Mouse (Mus musculus): ENCODE measurements around the gene Mink1.
"Not testable (repeated sequence)": the region's sequence is repeated elsewhere in the genome, so short reads cannot be mapped to it uniquely, and the experiment has no call there.

Gene Mink1

DNA sequence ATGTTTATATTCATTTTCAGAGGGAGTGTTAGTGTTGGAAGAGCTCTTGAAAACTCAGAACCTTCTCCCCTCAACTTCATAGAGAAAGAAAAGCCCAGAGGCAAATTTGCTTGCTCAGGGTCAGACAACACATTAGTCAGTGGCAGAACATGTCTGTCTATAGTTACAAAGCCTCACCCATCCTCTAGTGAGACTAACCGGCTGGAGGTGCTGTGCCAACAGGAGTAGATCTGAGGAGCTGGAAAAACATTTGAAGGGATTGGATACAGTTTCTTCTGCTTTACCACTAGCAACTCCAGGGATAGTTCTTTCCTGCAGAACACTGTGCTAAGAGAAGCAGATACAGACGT lies 769 bp upstream of the Mink1 start:
- no peak for DNase-seq

DNA sequence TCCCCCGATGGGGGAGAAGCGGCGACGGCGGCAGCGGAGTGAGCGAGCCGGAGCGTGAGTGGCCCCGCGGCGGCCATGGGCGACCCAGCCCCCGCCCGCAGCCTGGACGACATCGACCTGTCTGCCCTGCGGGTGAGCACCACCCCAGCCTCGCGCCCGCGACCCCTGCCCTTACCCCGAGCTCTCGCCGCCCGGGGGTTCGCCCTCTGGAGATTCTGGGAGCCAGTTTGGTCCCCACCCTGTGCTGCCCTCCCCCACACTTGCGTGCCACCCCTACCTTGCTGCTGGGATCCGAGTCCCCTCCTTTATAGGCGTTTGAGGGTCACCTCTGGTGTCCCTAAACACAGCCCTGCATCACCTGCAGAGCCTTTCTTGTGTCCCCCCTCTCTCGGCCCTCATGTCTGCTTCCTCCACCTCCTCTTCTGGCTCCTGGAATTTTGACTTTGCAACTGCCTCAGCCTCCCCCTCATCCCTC lies 351 bp downstream of the Mink1 start:
- DNase-seq: no peak

DNA sequence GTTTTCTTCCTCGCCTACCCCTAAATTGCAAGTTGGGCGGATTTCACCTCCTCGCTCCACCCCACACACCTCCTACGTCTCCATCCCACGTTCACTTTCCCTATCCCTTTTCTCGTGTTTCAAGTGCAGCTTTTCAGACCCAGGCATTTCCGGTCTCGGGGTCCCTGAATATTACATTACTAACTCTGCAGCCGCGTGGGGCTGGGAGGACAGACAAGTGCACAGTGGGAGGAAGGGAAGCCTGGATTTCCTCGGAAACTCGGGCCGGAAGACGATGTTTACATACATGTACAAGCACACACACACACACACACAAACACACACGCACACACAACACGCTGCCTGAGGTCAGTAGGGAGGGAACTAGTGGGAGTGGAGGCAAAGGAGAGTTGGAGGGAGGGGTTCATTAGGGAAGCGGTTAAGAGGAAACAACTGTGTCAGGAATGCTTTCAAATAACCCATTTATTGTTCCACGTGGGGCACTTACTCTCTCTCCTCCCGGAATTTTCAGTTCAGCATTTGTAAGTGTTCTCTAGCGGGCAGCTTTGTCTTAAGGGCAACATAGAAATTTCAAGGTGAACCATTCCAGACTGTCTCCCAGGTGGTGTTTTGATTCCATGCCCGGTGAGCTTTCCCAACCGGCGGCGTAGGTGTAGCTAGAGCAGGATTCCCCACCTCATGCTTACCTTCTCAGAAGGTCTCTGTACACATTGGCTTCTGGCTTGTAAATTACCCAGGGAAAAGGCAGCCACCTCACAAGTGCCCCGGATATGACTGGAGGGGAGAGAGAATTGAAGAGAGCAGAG lies 992 bp downstream of the Mink1 start:
- DNase-seq: peak; percentile 86

DNA sequence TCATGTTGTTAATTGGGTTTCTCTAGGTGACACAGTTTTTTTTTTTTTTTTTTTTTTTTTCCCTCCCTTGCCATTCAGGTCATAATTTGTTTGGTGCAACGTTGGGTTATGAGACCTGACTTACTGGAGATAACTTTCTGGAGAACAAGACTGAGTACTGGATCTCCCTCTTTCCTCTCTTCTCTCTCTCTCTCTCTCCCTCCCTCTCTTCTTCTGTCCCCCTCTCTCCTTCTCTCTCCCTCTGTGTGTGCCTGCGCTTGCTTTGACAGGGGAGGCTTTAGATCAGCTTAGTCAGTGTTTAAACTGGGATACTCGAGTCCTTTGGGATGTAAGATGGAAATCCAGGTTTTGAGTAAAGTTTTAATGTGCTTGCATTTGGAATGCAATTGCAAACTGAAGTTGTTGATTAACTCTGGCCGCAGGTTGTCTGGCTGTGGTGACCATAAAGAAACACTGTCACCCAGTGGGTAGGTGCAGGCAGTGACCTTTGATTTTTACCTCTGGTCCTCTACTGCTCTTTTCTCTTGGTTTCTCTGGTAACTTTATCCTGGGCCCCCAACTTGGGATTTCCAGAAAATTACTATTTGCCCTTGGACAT lies 1.7 kb downstream of the Mink1 start:
- DNase-seq: no peak

DNA sequence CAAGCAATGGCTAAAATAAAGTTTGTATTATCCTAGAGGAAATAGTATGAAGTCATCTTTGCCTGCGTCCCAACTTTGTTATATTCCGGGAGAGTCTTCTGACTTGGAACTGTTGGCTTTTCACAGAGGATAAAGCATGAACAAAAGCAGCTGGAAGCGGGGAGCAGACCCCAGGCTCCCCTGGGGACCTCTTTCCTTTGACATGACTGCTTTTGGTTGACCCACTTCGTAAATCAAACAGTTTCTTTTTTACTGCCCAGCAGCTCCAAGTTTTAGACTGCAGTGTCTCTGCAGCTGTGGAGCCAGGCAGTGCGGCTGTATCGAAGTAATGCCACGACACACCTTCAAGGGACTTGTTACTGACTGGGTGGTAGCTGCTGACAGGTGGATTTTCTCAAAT lies 3.9 kb downstream of the Mink1 start:
- no peak for DNase-seq

DNA sequence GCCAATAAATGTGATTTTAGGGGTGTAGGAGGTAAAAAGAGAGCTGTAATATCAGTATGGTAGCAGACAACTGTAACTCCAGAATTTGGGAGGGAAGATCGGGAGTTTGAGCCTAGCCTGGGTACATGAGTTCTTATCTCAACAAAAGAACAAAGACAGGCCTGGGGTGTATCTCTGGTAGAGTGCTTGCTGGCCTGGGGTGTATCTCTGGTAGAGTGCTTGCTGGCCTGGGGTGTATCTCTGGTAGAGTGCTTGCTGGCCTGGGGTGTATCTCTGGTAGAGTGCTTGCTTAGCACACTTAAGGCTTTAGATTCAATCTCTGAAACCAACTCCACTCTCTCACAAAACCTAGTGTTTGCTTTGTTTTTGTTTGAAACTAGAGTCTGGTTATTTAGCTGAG lies 7.9 kb downstream of the Mink1 start:
- DNase-seq: not testable (repeated sequence)

DNA sequence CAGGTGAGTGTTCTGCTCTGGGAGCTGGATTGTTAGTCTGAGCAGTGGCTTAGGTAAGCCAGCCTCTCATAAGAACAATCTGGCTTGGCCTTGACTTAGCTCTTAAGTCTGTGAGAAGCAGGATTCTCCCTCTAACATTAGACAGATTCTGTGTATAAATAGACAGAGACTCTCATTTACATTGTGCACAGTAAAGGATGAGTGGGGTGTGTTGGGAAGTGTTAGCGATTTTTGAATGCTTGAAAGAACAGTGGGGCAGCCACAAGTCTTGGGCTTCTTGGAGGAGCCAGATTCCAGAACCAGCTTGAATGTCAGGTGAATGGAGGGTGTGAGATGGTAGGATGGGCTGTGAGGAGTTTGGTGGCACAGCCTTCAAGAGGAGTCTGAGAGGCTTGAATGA lies 9.0 kb downstream of the Mink1 start:
- no peak for DNase-seq

DNA sequence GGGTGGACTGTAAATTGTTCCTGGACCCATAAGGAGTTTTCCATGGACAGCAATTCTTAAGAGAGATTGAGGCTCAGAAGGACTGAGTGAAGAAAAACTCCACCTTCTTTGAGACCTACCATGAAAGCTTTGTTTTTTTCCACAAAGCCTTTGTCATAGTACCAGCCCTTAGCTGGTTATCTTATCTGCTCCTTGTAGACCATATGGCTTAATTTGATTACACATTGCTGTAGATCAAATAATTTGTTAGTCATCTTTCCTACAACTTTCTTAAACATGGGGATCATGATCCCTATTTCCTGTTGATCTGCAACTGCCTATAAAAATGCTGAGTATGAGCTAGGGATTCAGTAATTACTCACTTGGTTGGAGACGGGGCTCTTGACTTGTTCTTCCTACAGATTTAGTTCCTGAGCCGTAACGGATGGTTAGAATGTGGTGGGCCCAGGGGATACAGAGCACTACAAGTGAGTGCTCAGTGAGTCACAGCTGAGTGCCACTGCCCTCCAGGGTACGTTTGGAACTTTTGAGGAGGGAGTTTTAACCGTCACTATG lies 9.7 kb downstream of the Mink1 start:
- no peak for DNase-seq

DNA sequence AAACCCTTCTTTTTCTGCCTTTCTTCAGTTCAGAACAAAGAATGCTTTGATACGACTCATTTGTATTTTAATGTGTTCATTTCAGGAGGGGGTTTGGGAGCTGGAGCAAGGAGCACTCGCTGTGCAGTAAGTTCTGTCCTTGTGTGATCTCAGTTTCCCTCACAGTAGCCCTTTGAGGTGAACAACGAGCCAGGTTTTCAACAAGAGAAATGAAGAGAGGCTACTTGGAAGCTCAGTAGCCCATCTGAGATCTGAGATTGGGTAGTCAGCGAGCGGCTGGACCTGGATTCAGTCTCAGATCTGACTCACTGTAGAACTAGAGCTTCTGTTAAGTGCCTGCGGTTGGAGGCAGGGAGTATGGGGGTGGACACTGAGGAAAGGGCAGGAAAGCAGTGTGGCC lies 11.2 kb downstream of the Mink1 start:
- DNase-seq: no peak

DNA sequence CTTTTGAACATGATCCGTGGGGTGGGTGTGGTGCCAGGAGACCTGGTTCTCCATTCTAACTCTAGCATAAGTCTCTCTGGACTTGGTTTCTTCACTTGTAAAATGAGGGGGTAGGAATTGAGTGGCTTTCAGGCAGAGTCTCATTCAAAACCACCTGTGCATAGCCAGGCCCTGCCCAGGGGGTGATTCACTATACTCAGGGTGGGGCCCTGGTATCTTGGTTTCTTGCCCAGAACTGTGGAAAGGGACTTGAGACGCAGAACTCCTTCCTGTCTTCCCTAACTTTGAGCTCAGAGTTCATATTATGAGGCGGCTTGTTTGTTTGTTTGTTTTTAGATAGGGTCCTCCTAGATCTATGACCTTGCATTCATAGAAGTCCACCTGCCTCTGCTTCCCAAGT lies 14.5 kb downstream of the Mink1 start:
- peak; percentile 43 for DNase-seq

DNA sequence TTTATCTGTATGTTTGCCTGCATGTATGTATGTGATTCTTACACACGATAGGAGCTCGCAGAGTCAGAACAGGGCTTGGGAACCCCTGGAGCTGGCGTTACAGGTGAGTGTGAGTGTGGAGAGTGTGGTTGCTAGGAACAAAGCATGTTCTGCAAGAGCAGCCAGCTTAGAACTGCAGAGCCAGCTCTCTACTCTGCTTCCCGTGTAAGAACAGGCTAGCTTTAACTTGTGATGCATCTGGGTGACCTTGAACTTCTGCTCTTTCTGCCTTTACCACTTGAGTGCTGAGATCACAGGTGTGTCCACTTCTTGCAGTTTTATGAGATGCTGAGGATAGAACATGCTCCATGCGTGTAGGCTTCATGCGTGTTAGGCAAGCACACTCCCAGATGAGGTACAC lies 16.3 kb downstream of the Mink1 start:
- DNase-seq: no peak

DNA sequence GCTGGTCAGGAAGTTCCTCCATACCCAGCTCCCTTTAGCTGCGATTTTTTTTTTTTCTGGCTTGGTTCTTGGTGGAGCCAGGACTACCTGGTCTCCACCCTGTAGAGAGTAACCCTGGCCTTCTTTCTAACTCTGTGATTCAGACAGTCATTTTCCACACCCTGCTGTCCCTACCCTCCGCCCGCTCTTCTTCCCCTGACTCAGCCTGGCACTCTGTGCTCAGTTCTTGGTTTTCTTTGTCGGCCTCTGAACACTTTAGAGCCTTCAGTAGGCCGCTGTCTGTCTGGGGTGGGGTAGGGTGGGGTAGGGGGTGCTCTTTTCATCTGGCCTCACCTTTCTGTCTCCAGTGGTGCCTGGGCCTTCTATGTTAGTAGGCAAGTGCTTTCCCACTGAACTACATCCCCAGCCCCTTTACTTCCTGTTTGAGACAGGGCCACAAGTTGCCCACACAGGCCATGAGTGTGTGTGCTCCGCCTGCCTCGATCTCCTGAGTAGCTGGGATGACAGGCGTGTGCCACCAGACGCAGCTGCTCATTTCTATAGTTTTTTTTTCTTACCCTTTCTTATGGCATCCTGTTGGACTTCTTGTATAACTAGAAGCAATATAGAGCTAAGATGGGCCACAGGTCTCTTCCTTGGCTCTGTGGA lies 17.2 kb downstream of the Mink1 start:
- DNase-seq: no peak

DNA sequence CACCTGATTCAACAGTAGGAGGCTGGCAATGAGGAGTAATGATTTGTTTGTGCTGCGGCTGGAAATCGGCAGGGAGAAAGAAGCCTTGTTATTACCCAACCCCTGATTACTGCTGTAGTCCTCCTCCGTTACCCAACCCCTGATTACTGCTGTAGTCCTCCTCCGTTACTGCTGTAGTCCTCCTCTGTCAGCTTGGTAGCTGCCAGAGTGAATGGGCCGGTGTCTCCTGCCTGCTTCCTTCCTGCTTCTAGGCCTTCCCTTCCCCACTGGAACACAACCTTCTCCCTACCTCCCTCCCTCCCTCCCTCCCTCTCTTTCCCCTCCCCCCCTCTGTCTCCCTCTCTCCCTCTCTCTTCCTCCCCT lies 17.7 kb downstream of the Mink1 start:
- peak; percentile 32 for DNase-seq

DNA sequence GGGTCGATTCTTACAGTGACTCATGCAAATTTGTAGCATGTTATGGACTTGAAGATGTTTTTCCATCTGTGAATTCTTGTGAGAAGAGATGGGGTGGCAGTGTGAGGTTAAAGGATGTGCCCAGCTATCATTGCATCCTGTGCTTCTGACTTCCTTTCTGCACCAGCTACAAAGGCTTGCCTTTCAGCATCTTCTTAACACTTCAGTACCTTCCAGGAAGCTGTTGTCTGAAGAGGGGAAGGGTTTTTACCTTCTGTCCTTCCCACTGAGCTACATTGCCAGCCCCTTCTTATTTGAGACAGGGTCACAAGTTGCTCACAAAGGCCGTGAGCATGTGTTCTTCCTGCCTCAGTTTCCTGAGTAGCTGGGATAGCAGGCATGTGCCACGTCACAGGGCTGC lies 18.2 kb downstream of the Mink1 start:
- DNase-seq: no peak

DNA sequence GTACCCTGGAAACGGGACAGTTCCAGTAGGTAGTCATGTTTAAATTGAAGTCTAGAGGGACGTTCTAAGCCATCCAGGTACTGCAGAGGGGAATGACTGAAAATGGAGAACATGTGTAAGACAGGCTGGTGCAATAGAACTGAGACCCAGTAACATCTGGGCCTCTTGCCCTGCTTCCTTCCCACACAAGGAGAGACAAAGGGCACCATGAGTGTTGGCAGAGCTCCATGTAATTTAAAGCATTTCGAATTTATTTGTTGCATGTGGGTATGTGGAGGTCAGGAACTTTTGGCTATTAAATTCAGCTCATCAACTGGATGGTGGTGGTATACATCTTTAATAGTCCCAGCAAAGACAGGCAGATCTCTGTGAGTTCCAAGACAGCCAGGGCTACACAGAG lies 19.5 kb downstream of the Mink1 start:
- peak; percentile 35 for DNase-seq

DNA sequence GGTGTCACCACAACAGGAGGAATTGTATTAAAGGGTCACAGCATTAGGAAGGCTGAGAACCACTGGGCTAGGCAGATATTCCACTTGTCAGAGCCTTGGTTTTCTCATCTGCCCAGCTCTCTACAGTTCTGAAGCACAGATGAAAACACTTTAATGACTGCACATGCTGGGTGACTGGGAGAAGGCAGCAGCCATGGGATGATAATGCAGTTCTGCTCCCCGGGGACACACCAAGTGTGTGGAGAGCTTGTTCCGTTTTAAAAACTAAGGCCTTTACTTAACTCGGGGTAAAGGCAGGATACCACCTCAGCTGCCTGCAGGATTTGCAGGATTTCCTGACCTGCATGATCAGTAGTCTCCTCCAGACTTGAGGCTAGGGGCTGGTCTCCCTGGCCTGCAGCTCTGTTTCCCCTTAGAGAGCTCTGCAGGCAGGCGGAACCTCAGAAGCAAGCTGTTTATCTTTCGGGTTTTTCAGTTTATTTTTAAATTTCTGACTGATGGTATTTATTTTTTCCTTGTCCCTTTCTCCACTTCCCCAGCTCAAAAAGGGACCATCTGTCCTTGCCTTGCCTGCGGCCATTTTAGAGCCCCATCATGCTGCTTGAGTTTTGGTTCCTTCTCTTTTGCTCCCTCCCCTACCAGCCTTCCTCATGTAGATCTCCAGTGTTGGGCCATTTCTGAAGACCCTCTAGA lies 20.5 kb downstream of the Mink1 start:
- DNase-seq: no peak

DNA sequence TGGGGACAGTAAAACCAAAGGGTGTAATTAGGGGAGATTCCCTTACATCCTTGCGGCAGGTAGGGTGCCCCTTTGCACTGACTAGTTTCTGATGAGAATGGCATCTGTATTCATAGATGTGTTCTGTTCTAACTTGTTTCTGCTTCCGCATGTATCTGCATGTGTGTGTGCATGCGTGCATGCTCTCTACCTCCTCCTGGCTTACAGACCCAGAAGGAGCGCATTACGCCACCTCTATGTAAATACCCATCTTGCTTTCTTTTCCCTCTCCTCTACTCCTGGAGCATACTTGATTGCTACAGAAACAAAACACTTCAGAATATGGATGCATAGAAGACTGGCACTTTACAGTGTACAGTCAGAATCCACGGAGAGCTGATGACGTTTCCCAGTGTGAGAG lies 21.1 kb downstream of the Mink1 start:
- no peak for DNase-seq

DNA sequence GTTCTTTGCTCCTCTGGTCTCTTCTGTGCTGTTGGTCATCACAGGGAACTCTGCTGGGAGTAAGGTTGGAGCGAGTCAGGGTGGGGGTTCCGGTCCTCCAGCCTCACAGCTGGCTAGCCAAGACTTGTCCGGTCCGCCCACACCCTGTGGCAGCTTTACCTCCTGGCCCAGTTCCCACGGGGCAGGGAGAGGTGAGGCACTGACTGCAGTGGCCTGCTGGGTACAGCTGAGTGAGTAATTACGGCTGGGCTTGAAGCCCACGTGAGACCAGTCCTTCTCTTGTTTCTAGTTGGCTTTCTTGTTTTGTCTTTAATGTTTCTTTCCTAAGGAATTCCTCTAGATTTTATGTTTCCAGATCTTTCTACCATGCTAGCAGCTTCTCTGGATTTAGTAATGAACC lies 22.8 kb downstream of the Mink1 start:
- peak; percentile 78 for DNase-seq

DNA sequence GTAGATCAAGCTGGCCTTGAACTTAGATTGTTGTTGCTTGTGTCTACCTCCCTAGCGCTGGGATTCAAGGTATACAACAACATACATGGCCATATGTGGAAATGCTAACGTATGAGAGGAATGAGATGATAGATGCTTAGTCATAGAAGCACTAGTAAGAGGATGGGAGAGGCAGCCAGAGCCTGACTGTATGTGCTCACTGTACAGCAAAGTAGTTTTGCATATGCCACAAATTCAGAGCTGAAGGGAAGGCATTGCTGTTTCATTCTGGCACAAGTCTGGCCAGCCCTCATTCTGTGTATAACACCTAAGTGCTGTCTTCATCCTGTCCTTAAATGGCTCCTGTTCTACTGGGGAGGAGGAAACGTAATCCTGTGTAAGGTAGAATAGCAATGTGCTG lies 23.6 kb downstream of the Mink1 start:
- DNase-seq: no peak

DNA sequence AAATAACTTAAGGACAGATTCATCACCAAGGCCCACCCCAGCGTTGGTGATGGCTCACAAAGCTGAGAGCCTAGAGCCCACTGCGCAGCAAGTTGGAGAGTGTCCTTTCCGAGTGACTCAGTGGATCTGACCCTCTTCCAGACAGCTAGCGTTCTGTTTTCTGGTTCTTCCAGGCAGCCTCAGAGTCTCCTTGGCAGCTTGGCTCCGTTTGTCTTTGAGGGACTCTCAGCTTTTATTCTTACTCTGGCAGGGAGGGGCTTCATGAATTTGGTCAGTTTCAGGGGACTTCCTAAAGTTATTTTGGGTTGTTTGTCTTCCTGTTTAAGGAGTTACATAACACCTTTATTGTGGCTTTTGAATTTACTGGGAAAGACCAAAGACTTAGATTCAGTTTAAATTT lies 24.3 kb downstream of the Mink1 start:
- no peak for DNase-seq

DNA sequence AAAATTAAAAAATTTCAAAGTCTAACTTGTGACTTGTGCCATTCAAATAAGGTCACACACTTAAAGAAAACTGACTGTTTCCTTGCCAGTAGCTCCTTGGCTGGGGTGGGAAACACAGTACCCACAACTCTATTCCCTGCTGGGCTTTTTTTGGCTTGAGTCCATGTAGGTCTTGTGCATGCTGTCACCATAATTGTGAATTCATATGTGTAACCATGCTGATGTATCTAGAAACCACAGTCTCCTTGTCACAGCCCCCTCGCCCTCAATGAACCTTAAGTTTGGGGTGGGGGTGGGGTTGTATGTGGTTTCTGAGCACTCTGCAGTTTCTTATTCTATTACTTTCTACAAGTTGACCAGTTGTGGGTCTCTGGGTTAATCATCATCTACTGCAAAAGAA lies 29.1 kb downstream of the Mink1 start:
- no peak for DNase-seq

DNA sequence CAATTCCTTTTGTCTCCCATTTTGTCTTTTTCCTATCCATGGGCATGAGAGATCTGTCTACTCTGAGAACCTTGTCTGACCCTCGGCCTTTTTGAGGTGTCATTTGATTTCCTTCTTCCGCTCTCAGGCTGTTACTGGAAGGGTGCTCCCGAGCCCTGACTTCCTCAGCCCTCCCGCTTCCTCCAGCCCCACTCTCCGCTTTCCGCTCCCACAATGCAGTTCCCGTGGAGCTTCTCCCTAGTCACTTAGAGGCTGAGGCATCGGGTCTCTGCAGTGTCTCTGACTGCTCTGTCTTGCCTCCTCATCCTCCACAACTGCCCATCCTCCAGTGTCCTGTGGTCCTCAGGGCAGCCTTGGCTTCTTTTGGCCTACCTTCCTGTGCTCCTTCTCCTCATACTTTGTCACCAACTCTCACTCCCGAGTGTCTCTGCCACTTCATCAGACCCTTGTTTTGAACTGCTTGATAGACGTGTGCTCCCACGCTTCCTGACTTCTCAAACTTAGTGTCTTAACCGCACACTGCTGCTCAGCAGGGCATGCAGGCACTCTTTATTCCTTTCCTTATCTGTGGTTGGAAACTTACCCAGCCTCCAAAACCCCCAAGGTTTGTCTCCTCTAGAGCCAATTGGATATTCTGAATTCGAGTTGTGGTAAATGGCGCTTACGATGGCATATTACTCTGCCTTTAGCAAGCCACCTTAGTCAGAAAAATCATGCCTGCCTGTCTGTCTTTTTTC lies 31.7 kb downstream of the Mink1 start:
- DNase-seq: peak; percentile 66

DNA sequence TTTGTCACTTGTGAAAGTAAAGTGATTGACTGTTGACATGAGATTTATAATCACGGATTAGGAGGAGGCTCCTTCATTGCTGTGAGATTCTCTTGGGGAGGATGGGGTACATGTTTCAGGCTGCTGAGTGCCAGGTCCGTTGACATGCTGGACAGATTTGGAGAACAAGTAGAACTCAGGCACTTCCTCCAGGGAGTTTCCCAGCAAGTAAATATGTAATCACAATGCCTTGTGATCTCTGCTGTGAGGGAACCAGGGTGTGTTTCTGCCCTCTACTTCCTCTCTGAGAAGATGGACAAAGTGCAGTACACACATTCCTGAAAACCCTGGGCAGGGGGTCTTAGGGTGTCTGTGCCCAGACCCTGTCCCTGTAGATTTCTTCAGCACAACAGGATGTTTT lies 33.0 kb downstream of the Mink1 start:
- peak; percentile 63 for DNase-seq
